Mouse (Mus musculus) spleen, adult 2 months (tissue): ENCODE results near the gene Gnai1. TPM values are rescaled to one million over a fixed set of nuclear protein-coding genes. Genes with fewer than 3 reads are reported as not detected.

Experiments
- DNase-seq, 2 experiments: peaks; one replicate each; pipeline versions ENCODE4 v3.0.0 to v3.0.0-alpha.2; 2012 to 2021; ENCODE audit warnings: low spot score in 2 of 2, low read depth in 1 of 2
- H3K27ac ChIP-seq: fragments of 200-500 bp; 2 replicates; pipeline ENCODE4 v1.5.1; 2012; ENCODE audit warnings: low read length, inconsistent platforms; ENCODE audit not compliant: insufficient read depth
- H3K27me3 ChIP-seq: fragments of 200-500 bp; 2 replicates; pipeline ENCODE4 v1.6.1; 2012; ENCODE audit warnings: mild to moderate bottlenecking, moderate library complexity, low read length, inconsistent platforms; ENCODE audit not compliant: control insufficient read depth, insufficient read depth
- H3K36me3 ChIP-seq: fragments of 200-500 bp; 2 replicates; pipeline ENCODE4 v1.6.1; 2012; ENCODE audit warnings: mild to moderate bottlenecking, low read length, inconsistent platforms; ENCODE audit not compliant: control insufficient read depth, insufficient read depth
- H3K4me1 ChIP-seq: fragments of 200-500 bp; 2 replicates; pipeline ENCODE4 v1.6.1; 2011; ENCODE audit warnings: inconsistent platforms; ENCODE audit not compliant: control insufficient read depth, insufficient read depth, insufficient read length
- H3K4me3 ChIP-seq: fragments of 200-500 bp; 2 replicates; pipeline ENCODE4 v1.5.1; 2011; ENCODE audit warnings: mild to moderate bottlenecking, inconsistent platforms; ENCODE audit not compliant: insufficient read depth, insufficient read length; ENCODE audit errors: extremely low read depth
- CTCF ChIP-seq: fragments of 200-500 bp; IDR thresholded peaks from 2 replicates; pipeline ENCODE4 v1.5.1; 2011; ENCODE audit warnings: mild to moderate bottlenecking, inconsistent platforms; ENCODE audit not compliant: insufficient read depth, insufficient read length, insufficient replicate concordance; ENCODE audit errors: extremely low read depth
- POLR2A ChIP-seq: fragments of 200-500 bp; IDR thresholded peaks from 2 replicates; pipeline ENCODE4 v1.6.1; 2011; ENCODE audit warnings: low read depth, low read length, inconsistent platforms
- WGBS: fragments of 180-500 bp; shearing (Covaris S2); methylation state at CpG from one replicate; pipeline ENCODE4 v1.1.7; 2018; 5-methylcytosine and 5-hydroxymethylcytosine counted together
- polyA plus RNA-seq: library from polyadenylated mRNA; depleted of rRNA; stranded (reverse); fragments of >200 nt; gene quantifications from 2 replicates; pipeline ENCODE4 v1.2.3, GENCODE M21; 2012; rRNA removed

Gene Gnai1
- 0.36 and 0.40 TPM in 2 replicates for polyA plus RNA-seq

- WGBS: 7% methylated on average over 72 of the region's 76 CpGs
- no peak for DNase-seq
- no peak within 1 kb of the TSS for H3K27ac ChIP-seq
These were observed at the start of gene Gnai1 for GRCm38 (mm10) chr5:18360281-18360819. Gnai1 (minus strand) TSS chr5:18360355.

DNA sequence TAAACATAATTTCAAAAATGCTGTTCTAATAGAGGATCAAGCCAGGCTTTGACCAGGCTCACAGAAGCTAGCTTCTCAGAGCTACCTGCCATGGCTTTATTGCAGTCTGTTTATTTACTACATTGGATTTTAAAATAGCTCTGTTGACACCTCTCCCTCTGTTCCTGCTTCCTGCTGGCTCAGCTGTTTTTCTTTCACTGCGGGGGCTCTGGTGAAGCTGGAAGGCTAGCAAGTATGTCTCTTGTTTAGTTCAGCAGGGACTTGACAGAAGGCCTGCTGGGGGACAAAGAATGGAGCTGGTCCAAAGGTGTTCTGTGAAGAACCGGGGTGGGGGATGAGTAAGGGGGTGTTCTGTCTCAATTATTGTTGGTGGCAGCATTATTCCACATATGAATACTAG lies 7.7 kb upstream of the Gnai1 start:
- DNase-seq: no peak
- 29% methylated on average over 2 of the region's 2 CpGs for WGBS
- TF ChIP-seq POLR2A (no peak), CTCF (no peak)
- H3K4me3 ChIP-seq: no peak overlapping the region
- no peaks in the 10 kb centered on the region for H3K4me1 ChIP-seq
- no peaks in the 10 kb centered on the region for H3K27me3 ChIP-seq
- no peak overlapping the region for H3K27ac ChIP-seq
- no peaks in the 10 kb centered on the region for H3K36me3 ChIP-seq

More at GRCm38 (mm10) chr5:18360281-18360819, at the start of gene Gnai1:
- H3K36me3 ChIP-seq: no peaks in the 10 kb centered on the region
- H3K4me3 ChIP-seq: peak within 1 kb of the TSS; percentile 42; the same call in 1 of the 2 replicates
- H3K27me3 ChIP-seq: peaks cover 6% of the 10 kb centered on the region
- H3K4me1 ChIP-seq: peaks cover 4% of the 10 kb centered on the region; the same call in 1 of the 2 replicates
- TF ChIP-seq POLR2A: no peak
- TF ChIP-seq CTCF: no peak

- Histone ChIP-seq H3K36me3 (no peaks in the 10 kb centered on the region), H3K4me3 (no peak overlapping the region), H3K4me1 (no peaks in the 10 kb centered on the region), H3K27ac (no peak overlapping the region), H3K27me3 (no peaks in the 10 kb centered on the region; the same call in 1 of the 2 replicates)
- TF ChIP-seq CTCF (no peak), POLR2A (no peak)
- DNase-seq: no peak
- WGBS: 92% methylated on average over 3 of the region's 3 CpGs
These were observed 5.3 kb upstream of the Gnai1 start for GRCm38 (mm10) chr5:18365460-18365859.

GRCm38 (mm10) chr5:18360956-18361355 lies 801 bp upstream of the Gnai1 start:
- H3K27me3 ChIP-seq: peaks cover 6% of the 10 kb centered on the region
- TF ChIP-seq POLR2A (no peak), CTCF (no peak)
- peaks cover 4% of the 10 kb centered on the region; the same call in 1 of the 2 replicates for H3K4me1 ChIP-seq
- no peaks in the 10 kb centered on the region for H3K36me3 ChIP-seq
- no peak overlapping the region for H3K4me3 ChIP-seq
- 69% methylated on average over 6 of the region's 6 CpGs for WGBS
- no peak for DNase-seq
- no peak overlapping the region for H3K27ac ChIP-seq

GRCm38 (mm10) chr5:18359376-18360280 lies 527 bp downstream of the Gnai1 start:
- Histone ChIP-seq H3K4me3 (peak overlapping the region; percentile 42; the same call in 1 of the 2 replicates), H3K27ac (no peak overlapping the region)
- no peak for DNase-seq

GRCm38 (mm10) chr5:18358778-18359177 lies 1.4 kb downstream of the Gnai1 start:
- Histone ChIP-seq H3K4me3 (no peak overlapping the region), H3K36me3 (no peaks in the 10 kb centered on the region), H3K27me3 (peaks cover 6% of the 10 kb centered on the region), H3K27ac (no peak overlapping the region), H3K4me1 (peaks cover 4% of the 10 kb centered on the region; the same call in 1 of the 2 replicates)
- 42% methylated on average over 6 of the region's 6 CpGs for WGBS
- no peak for DNase-seq
- TF ChIP-seq CTCF (no peak), POLR2A (no peak)

More at GRCm38 (mm10) chr5:18359376-18360280, 527 bp downstream of the Gnai1 start:
- Histone ChIP-seq H3K27me3 (peaks cover 6% of the 10 kb centered on the region), H3K4me1 (peaks cover 4% of the 10 kb centered on the region; the same call in 1 of the 2 replicates), H3K36me3 (no peaks in the 10 kb centered on the region)
- TF ChIP-seq POLR2A (no peak), CTCF (no peak)
- WGBS: 2% methylated on average over 76 of the region's 76 CpGs
